Mouse (Mus musculus) hindbrain, embryonic 11.5 days (tissue): Measurements from ENCODE around the gene Gpr107. TPM values are rescaled to one million over a fixed set of nuclear protein-coding genes. Genes with fewer than 3 reads are reported as not detected.

Experiments
- ATAC-seq: fragments of 200-750 bp; cut with Nextera tagmentation; 2 replicates; pipeline ENCODE4 v1.8.0; 2017; ENCODE audit warnings: mild to moderate bottlenecking, moderate TSS enrichment, moderate library complexity; ENCODE audit not compliant: low FRiP score
- DNase-seq: peaks from one replicate; pipeline ENCODE4 v3.0.0-alpha.2; 2015; ENCODE audit warnings: low spot score
- H3K27ac ChIP-seq: fragments of 300-500 bp; sonication (generic); 2 replicates; pipeline ENCODE4 v1.5.1; 2014; ENCODE audit warnings: mild to moderate bottlenecking, low read depth, low read length
- H3K27me3 ChIP-seq: fragments of 300-500 bp; sonication (generic); 2 replicates; pipeline ENCODE4 v1.6.1; 2014; ENCODE audit warnings: mild to moderate bottlenecking, low read length, moderate library complexity, mixed read lengths; ENCODE audit not compliant: control insufficient read depth, insufficient read depth
- H3K36me3 ChIP-seq: fragments of 300-500 bp; sonication (generic); 2 replicates; pipeline ENCODE4 v1.6.1; 2014; ENCODE audit warnings: mild to moderate bottlenecking, low read length, moderate library complexity, mixed read lengths; ENCODE audit not compliant: control insufficient read depth, insufficient read depth
- H3K4me1 ChIP-seq: fragments of 300-500 bp; sonication (generic); replicated peaks from 2 replicates; pipeline ENCODE4 v1.6.1; 2014; ENCODE audit warnings: low read length, mixed read lengths; ENCODE audit not compliant: control insufficient read depth, insufficient read depth
- H3K4me2 ChIP-seq: fragments of 300-500 bp; sonication (generic); replicated peaks from 2 replicates; pipeline ENCODE4 v1.6.1; 2014; ENCODE audit warnings: mild to moderate bottlenecking, low read depth, low read length
- H3K4me3 ChIP-seq: fragments of 300-500 bp; sonication (generic); 2 replicates; pipeline ENCODE4 v1.5.1; 2014; ENCODE audit warnings: low read depth, low read length
- H3K9ac ChIP-seq: fragments of 300-500 bp; sonication (generic); 2 replicates; pipeline ENCODE4 v1.6.1; 2014; ENCODE audit warnings: low read depth, low read length
- H3K9me3 ChIP-seq: fragments of 300-500 bp; sonication (generic); 2 replicates; pipeline ENCODE4 v1.6.1; 2016; ENCODE audit warnings: low read length; ENCODE audit not compliant: control insufficient read depth
- WGBS: fragments of 180-500 bp; shearing (Covaris S2); extraction: QIAGEN DNeasy Blood & Tissue Kit; methylation state at CpG from one replicate; pipeline ENCODE4 v1.1.7; 2014; 5-methylcytosine and 5-hydroxymethylcytosine counted together
- polyA plus RNA-seq: library from polyadenylated mRNA; unstranded; fragments of >200 nt; fragmentation: Nextera tagmentation; extraction: Ambion mirVana; gene quantifications from 2 replicates; pipeline ENCODE4 v1.2.1, GENCODE M21; 2014

The Gpr107 gene
- polyA plus RNA-seq, 1 experiment from 2014 or later: 35.8 TPM

DNA sequence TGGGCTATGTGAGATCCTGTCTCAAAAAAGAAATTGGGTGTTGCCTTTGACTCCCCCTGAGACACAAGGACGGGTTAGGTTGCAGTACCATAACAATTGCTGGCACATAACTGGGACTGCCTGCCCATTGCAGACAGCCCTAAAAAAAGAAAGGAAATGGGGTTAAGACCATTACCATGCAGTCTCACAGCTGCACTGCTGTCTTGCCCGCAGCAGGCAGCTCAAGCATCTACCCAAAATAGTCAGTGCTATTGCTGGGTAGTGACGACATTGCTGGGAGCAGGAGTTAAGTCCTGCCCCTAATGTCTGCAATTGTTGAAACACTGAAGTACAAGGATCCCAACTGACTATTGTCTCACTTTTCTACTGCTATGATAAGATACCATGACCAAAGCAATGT lies 37.5 kb downstream of the Gpr107 start:
- Histone ChIP-seq H3K4me3 (no peak overlapping the region), H3K36me3 (0 out of 2 replicates have a peak, but pooled peaks cover 7% of the 10 kb centered on the region), H3K4me2 (no peak overlapping the region), H3K27me3 (no peaks in the 10 kb centered on the region), H3K9ac (no peak overlapping the region), H3K9me3 (no peaks in the 10 kb centered on the region), H3K27ac (no peak overlapping the region), H3K4me1 (no peaks in the 10 kb centered on the region)
- WGBS: 91% methylated on average over 3 of the region's 3 CpGs
- ATAC-seq (no peak), DNase-seq (no peak)

DNA sequence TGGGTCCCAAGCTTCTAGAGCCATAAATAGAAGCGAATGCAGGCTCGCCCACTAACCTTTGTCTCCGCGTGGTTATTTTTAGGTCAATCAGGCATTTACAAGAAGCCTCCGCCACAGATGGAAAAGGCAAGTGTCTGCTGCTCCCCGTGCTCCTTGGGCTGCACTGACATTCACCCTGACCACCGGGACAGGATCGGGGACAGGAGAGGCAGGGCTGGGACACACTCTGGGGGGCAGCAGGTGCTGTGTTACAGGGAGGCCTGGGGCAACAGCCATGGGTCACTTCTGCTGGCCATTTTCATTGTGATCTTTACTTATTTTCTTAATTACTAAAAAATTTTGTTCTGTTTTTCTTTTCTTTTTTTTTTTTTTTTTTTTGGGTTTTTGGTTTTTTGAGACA lies 39.6 kb downstream of the Gpr107 start:
- Histone ChIP-seq H3K9ac (no peak overlapping the region), H3K4me2 (no peak overlapping the region), H3K27ac (no peak overlapping the region), H3K36me3 (0 out of 2 replicates have a peak, but pooled peaks cover 4% of the 10 kb centered on the region), H3K4me3 (no peak overlapping the region), H3K27me3 (no peaks in the 10 kb centered on the region), H3K9me3 (no peaks in the 10 kb centered on the region), H3K4me1 (no peaks in the 10 kb centered on the region)
- DNase-seq (no peak), ATAC-seq (no peak)
- WGBS: 93% methylated on average over 8 of the region's 8 CpGs

GRCm38 (mm10) chr2:31194356-31195021 lies 42.4 kb downstream of the Gpr107 start:
- 72% methylated on average over 7 of the region's 7 CpGs for WGBS
- no peak overlapping the region for H3K4me3 ChIP-seq
- H3K27ac ChIP-seq: no peak overlapping the region
- H3K9ac ChIP-seq: no peak overlapping the region
- no peaks in the 10 kb centered on the region for H3K36me3 ChIP-seq
- ATAC-seq: no peak
- no peak overlapping the region for H3K4me2 ChIP-seq
- no peaks in the 10 kb centered on the region for H3K4me1 ChIP-seq
- no peaks in the 10 kb centered on the region for H3K27me3 ChIP-seq
- H3K9me3 ChIP-seq: no peaks in the 10 kb centered on the region
- DNase-seq: peak; percentile 75

- H3K4me1 ChIP-seq: no peaks in the 10 kb centered on the region
- H3K9me3 ChIP-seq: no peaks in the 10 kb centered on the region
- no peak overlapping the region for H3K4me3 ChIP-seq
- H3K27ac ChIP-seq: no peak overlapping the region
- no peak overlapping the region for H3K9ac ChIP-seq
- no peak for ATAC-seq
- no peaks in the 10 kb centered on the region for H3K36me3 ChIP-seq
- DNase-seq: no peak
- no peak overlapping the region for H3K4me2 ChIP-seq
- WGBS: 95% methylated on average over 4 of the region's 4 CpGs
- no peaks in the 10 kb centered on the region for H3K27me3 ChIP-seq
Measured at GRCm38 (mm10) chr2:31198621-31199020, 46.5 kb downstream of the Gpr107 start.

DNA sequence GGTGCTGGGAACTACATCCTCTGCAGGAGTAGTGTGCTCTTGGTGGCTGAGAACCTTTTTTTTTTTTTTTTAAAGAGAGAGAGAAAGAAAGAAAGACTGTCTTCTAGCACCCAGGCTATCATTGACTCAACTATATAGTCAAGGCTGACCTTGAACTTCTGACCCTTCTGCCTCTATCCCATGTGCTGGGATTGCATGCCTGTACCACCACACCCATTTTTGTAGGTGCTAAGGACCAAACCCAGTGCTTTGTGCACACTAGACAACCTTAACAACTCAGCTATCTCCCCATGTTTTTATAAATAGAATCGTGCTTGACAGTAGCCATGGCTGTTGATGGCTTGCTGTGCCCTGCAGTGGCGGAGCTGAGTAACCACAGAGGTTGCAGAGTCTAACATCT lies 47.9 kb downstream of the Gpr107 start:
- Histone ChIP-seq H3K9ac (no peak overlapping the region), H3K27me3 (no peaks in the 10 kb centered on the region), H3K4me3 (no peak overlapping the region), H3K9me3 (no peaks in the 10 kb centered on the region), H3K36me3 (no peaks in the 10 kb centered on the region), H3K4me2 (no peak overlapping the region), H3K27ac (no peak overlapping the region), H3K4me1 (no peaks in the 10 kb centered on the region)
- DNase-seq: no peak
- 91% methylated on average over 2 of the region's 2 CpGs for WGBS
- no peak for ATAC-seq

- Histone ChIP-seq H3K27me3 (no peaks in the 10 kb centered on the region), H3K36me3 (no peaks in the 10 kb centered on the region), H3K9me3 (no peaks in the 10 kb centered on the region), H3K4me2 (no peak overlapping the region), H3K4me3 (no peak overlapping the region), H3K27ac (no peak overlapping the region), H3K9ac (no peak overlapping the region), H3K4me1 (no peaks in the 10 kb centered on the region; the same call in 1 of the 2 replicates)
- 76% methylated on average over 7 of the region's 7 CpGs for WGBS
- DNase-seq (no peak), ATAC-seq (no peak)
Measured at GRCm38 (mm10) chr2:31201851-31202250, 49.7 kb downstream of the Gpr107 start.

GRCm38 (mm10) chr2:31202357-31202756 lies 50.2 kb downstream of the Gpr107 start:
- WGBS: 36% methylated on average over 3 of the region's 3 CpGs
- Histone ChIP-seq H3K4me2 (no peak overlapping the region), H3K9ac (no peak overlapping the region), H3K9me3 (no peaks in the 10 kb centered on the region), H3K27ac (no peak overlapping the region), H3K36me3 (no peaks in the 10 kb centered on the region), H3K27me3 (no peaks in the 10 kb centered on the region), H3K4me1 (no peaks in the 10 kb centered on the region; the same call in 1 of the 2 replicates), H3K4me3 (no peak overlapping the region)
- no peak for ATAC-seq
- no peak for DNase-seq

- Histone ChIP-seq H3K4me3 (no peak overlapping the region), H3K9me3 (no peaks in the 10 kb centered on the region), H3K27me3 (no peaks in the 10 kb centered on the region), H3K27ac (no peak overlapping the region), H3K9ac (no peak overlapping the region), H3K4me1 (no peaks in the 10 kb centered on the region; the same call in 1 of the 2 replicates), H3K4me2 (no peak overlapping the region), H3K36me3 (no peaks in the 10 kb centered on the region)
- no peak for DNase-seq
- ATAC-seq: no peak
- WGBS: 76% methylated on average over 4 of the region's 4 CpGs
Measured at GRCm38 (mm10) chr2:31202956-31203355, 50.8 kb downstream of the Gpr107 start.

GRCm38 (mm10) chr2:31204677-31205076 lies 52.6 kb downstream of the Gpr107 start:
- Histone ChIP-seq H3K9ac (0 out of 2 replicates have a peak overlapping the region, but pooled peaks have one; percentile 15), H3K9me3 (no peaks in the 10 kb centered on the region), H3K27ac (no peak overlapping the region), H3K4me3 (no peak overlapping the region), H3K4me2 (no peak overlapping the region), H3K4me1 (no peaks in the 10 kb centered on the region; the same call in 1 of the 2 replicates), H3K27me3 (no peaks in the 10 kb centered on the region), H3K36me3 (no peaks in the 10 kb centered on the region)
- no peak for ATAC-seq
- DNase-seq: no peak
- 92% methylated on average over 5 of the region's 5 CpGs for WGBS
